Mouse (Mus musculus) midbrain, embryonic 10.5 days (tissue): ENCODE measurements around the gene Hsf5. TPM values are rescaled to one million over a fixed set of nuclear protein-coding genes. Genes with fewer than 3 reads are reported as not detected.

Experiments
- DNase-seq: peaks from one replicate; pipeline ENCODE4 v3.0.0-alpha.2; 2017; ENCODE audit warnings: low spot score
- H3K27ac ChIP-seq: fragments of 300-500 bp; sonication (generic); replicated peaks from 2 replicates; pipeline ENCODE4 v1.5.1; 2016; ENCODE audit warnings: mild to moderate bottlenecking
- H3K27me3 ChIP-seq: fragments of 300-500 bp; sonication (generic); 2 replicates; pipeline ENCODE4 v1.6.1; 2016; ENCODE audit warnings: low read depth, mild to moderate bottlenecking; ENCODE audit not compliant: poor library complexity, severe bottlenecking
- H3K36me3 ChIP-seq: fragments of 300-500 bp; sonication (generic); 2 replicates; pipeline ENCODE4 v1.6.1; 2016; ENCODE audit warnings: mild to moderate bottlenecking, moderate library complexity
- H3K4me1 ChIP-seq: fragments of 300-500 bp; sonication (generic); 2 replicates; pipeline ENCODE4 v1.6.1; 2016
- H3K4me3 ChIP-seq: fragments of 300-500 bp; sonication (generic); 2 replicates; pipeline ENCODE4 v1.5.1; 2016; ENCODE audit warnings: mild to moderate bottlenecking, moderate library complexity
- H3K9me3 ChIP-seq: fragments of 300-500 bp; sonication (generic); replicated peaks from 2 replicates; pipeline ENCODE4 v1.6.1; 2016; ENCODE audit warnings: mild to moderate bottlenecking
- WGBS: fragments of 180-500 bp; shearing (Covaris S2); methylation state at CpG from one replicate; pipeline ENCODE4 v1.1.7; 2016; 5-methylcytosine and 5-hydroxymethylcytosine counted together
- polyA plus RNA-seq: library from polyadenylated mRNA; unstranded; fragments of >200 nt; fragmentation: Nextera tagmentation; extraction: Ambion mirVana; gene quantifications from 2 replicates; pipeline ENCODE4 v1.2.1, GENCODE M21; 2016

Gene Hsf5
- polyA plus RNA-seq, 1 experiment from 2014 or later: 0.42 TPM

- Histone ChIP-seq H3K27ac (no peak overlapping the region), H3K27me3 (no peaks in the 10 kb centered on the region), H3K36me3 (no peaks in the 10 kb centered on the region), H3K4me3 (no peak overlapping the region), H3K4me1 (peaks cover 12% of the 10 kb centered on the region; the same call in 1 of the 2 replicates), H3K9me3 (no peaks in the 10 kb centered on the region)
- 83% methylated on average over 15 of the region's 15 CpGs for WGBS
- no peak for DNase-seq
These were observed 70.6 kb downstream of the Hsf5 start for GRCm38 (mm10) chr11:87687246-87688225.

- WGBS: 91% methylated on average over 11 of the region's 11 CpGs
- H3K27me3 ChIP-seq: no peaks in the 10 kb centered on the region
These were observed 71.7 kb downstream of the Hsf5 start for GRCm38 (mm10) chr11:87688478-87689203.

GRCm38 (mm10) chr11:87689402-87689808 is 72.4 kb downstream of the Hsf5 start:
- no peaks in the 10 kb centered on the region for H3K9me3 ChIP-seq
- peaks cover 6% of the 10 kb centered on the region; the same call in 1 of the 2 replicates for H3K4me1 ChIP-seq
- H3K27me3 ChIP-seq: no peaks in the 10 kb centered on the region
- no peak overlapping the region for H3K27ac ChIP-seq
- WGBS: 64% methylated on average over 7 of the region's 7 CpGs
- H3K36me3 ChIP-seq: no peaks in the 10 kb centered on the region
- H3K4me3 ChIP-seq: no peak overlapping the region
- no peak for DNase-seq

More at GRCm38 (mm10) chr11:87688478-87689203, 71.7 kb downstream of the Hsf5 start:
- Histone ChIP-seq H3K4me1 (peaks cover 6% of the 10 kb centered on the region; the same call in 1 of the 2 replicates), H3K9me3 (no peaks in the 10 kb centered on the region), H3K36me3 (no peaks in the 10 kb centered on the region), H3K4me3 (no peak overlapping the region), H3K27ac (no peak overlapping the region)
- DNase-seq: no peak

- H3K27me3 ChIP-seq: no peaks in the 10 kb centered on the region
- H3K9me3 ChIP-seq: no peaks in the 10 kb centered on the region
- 84% methylated on average over 16 of the region's 16 CpGs for WGBS
- H3K36me3 ChIP-seq: no peaks in the 10 kb centered on the region
- H3K27ac ChIP-seq: no peak overlapping the region
- DNase-seq: no peak
- H3K4me1 ChIP-seq: peaks cover 6% of the 10 kb centered on the region; the same call in 1 of the 2 replicates
- no peak overlapping the region for H3K4me3 ChIP-seq
These were observed 73.2 kb downstream of the Hsf5 start for GRCm38 (mm10) chr11:87690054-87690740.

GRCm38 (mm10) chr11:87697131-87697682 is 80.2 kb downstream of the Hsf5 start:
- Histone ChIP-seq H3K27me3 (no peaks in the 10 kb centered on the region), H3K27ac (no peak overlapping the region), H3K4me1 (no peaks in the 10 kb centered on the region), H3K36me3 (no peaks in the 10 kb centered on the region), H3K9me3 (no peaks in the 10 kb centered on the region), H3K4me3 (no peak overlapping the region)
- DNase-seq: no peak
- WGBS: 85% methylated on average over 14 of the region's 14 CpGs

- H3K27me3 ChIP-seq: no peaks in the 10 kb centered on the region
- no peaks in the 10 kb centered on the region for H3K36me3 ChIP-seq
- H3K9me3 ChIP-seq: no peaks in the 10 kb centered on the region
- DNase-seq: no peak
- H3K27ac ChIP-seq: no peak overlapping the region
- 91% methylated on average over 4 of the region's 4 CpGs for WGBS
- H3K4me1 ChIP-seq: no peaks in the 10 kb centered on the region
- H3K4me3 ChIP-seq: no peak overlapping the region
These were observed 81.2 kb downstream of the Hsf5 start for GRCm38 (mm10) chr11:87698126-87698525.

- DNase-seq: no peak
- peaks cover 9% of the 10 kb centered on the region for H3K4me1 ChIP-seq
- H3K9me3 ChIP-seq: no peaks in the 10 kb centered on the region
- no peaks in the 10 kb centered on the region for H3K36me3 ChIP-seq
- H3K27me3 ChIP-seq: no peaks in the 10 kb centered on the region
- WGBS: 87% methylated on average over 6 of the region's 6 CpGs
- no peak overlapping the region for H3K4me3 ChIP-seq
- H3K27ac ChIP-seq: no peak overlapping the region
These were observed 84.1 kb downstream of the Hsf5 start for GRCm38 (mm10) chr11:87701108-87701507.

- 88% methylated on average over 14 of the region's 14 CpGs for WGBS
- Histone ChIP-seq H3K9me3 (no peaks in the 10 kb centered on the region), H3K4me3 (no peak overlapping the region), H3K4me1 (peaks cover 10% of the 10 kb centered on the region), H3K27ac (no peak overlapping the region), H3K27me3 (no peaks in the 10 kb centered on the region), H3K36me3 (no peaks in the 10 kb centered on the region)
- no peak for DNase-seq
These were observed 85.1 kb downstream of the Hsf5 start for GRCm38 (mm10) chr11:87701877-87702620.

GRCm38 (mm10) chr11:87703654-87704053 is 86.7 kb downstream of the Hsf5 start:
- Histone ChIP-seq H3K27me3 (0 out of 2 replicates have a peak, but pooled peaks cover 13% of the 10 kb centered on the region), H3K4me1 (peaks cover 26% of the 10 kb centered on the region), H3K9me3 (no peaks in the 10 kb centered on the region), H3K4me3 (no peak overlapping the region), H3K36me3 (no peaks in the 10 kb centered on the region), H3K27ac (no peak overlapping the region)
- WGBS: 97% methylated on average over 5 of the region's 5 CpGs
- no peak for DNase-seq

- H3K9me3 ChIP-seq: no peaks in the 10 kb centered on the region
- DNase-seq: no peak
- WGBS: 90% methylated on average over 9 of the region's 9 CpGs
- no peaks in the 10 kb centered on the region for H3K36me3 ChIP-seq
- H3K4me3 ChIP-seq: no peak overlapping the region
- peaks cover 26% of the 10 kb centered on the region for H3K4me1 ChIP-seq
- H3K27me3 ChIP-seq: peaks cover 19% of the 10 kb centered on the region
- H3K27ac ChIP-seq: peak overlapping the region; percentile 14
These were observed 87.3 kb downstream of the Hsf5 start for GRCm38 (mm10) chr11:87704289-87704688.

GRCm38 (mm10) chr11:87707570-87707969 is 90.6 kb downstream of the Hsf5 start:
- DNase-seq: peak; percentile 54
- H3K9me3 ChIP-seq: no peaks in the 10 kb centered on the region
- peaks cover 44% of the 10 kb centered on the region for H3K27me3 ChIP-seq
- 44% methylated on average over 8 of the region's 8 CpGs for WGBS
- H3K36me3 ChIP-seq: no peaks in the 10 kb centered on the region
- H3K27ac ChIP-seq: peak overlapping the region; percentile 29
- H3K4me3 ChIP-seq: no peak overlapping the region
- H3K4me1 ChIP-seq: peaks cover 39% of the 10 kb centered on the region
